16 mouse cellular contexts compared by ENCODE assay signal in the genomic region with DNA sequence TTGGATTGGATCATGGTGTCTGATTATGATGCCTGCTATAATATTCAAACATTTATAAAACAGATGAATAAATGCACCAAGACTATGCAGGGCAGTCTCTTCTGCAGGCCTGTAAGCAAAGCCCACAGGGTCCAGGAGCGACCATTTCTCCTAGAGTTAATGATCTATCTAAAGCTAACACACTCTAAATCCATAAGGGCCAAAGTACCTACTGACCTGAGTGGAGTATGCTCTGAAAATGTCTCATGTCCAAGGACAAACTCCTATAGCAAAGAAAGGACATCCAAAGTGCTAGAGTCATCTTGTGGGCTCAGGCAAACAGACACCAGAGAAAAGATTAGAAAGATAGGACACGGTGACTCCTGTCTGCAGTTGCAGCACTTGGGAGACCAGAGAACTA. TPM values are rescaled to one million over a fixed set of nuclear protein-coding genes. Genes with fewer than 3 reads are reported as not detected.
"Had no signal": no experiment of that assay in that cellular context is flagged by ENCODE, and none has a peak within 500 bp of the region (broad histone marks: within the 10 kb centered on the region; RNA-seq: fewer than 3 reads in every experiment).

No protein-coding gene starts in this region.

- H3K9ac ChIP-seq: kidney, embryonic 15.5 days; limb, embryonic 13.5 days; midbrain, embryonic 13.5 days; neural tube, embryonic 15.5 days had no signal

- H3K27ac ChIP-seq: kidney, embryonic 15.5 days; limb, embryonic 13.5 days; midbrain, embryonic 13.5 days; neural tube, embryonic 15.5 days had no signal

- H3K9me3 ChIP-seq: kidney, embryonic 15.5 days; limb, embryonic 13.5 days; midbrain, embryonic 13.5 days; neural tube, embryonic 15.5 days had no signal

- H3K36me3 ChIP-seq: kidney, embryonic 15.5 days; limb, embryonic 13.5 days; midbrain, embryonic 13.5 days; neural tube, embryonic 15.5 days had no signal

- H3K4me2 ChIP-seq: kidney, embryonic 15.5 days; limb, embryonic 13.5 days; midbrain, embryonic 13.5 days; neural tube, embryonic 15.5 days had no signal

- ATAC-seq: inflammation-experienced regulatory T-cells, adult 6 months; lung, postnatal 0 days; midbrain, embryonic 13.5 days had no signal

- H3K27me3 ChIP-seq: kidney, embryonic 15.5 days; limb, embryonic 13.5 days; midbrain, embryonic 13.5 days; neural tube, embryonic 15.5 days had no signal

- H3K4me3 ChIP-seq: kidney, embryonic 15.5 days; limb, embryonic 13.5 days; midbrain, embryonic 13.5 days; myocyte; neural tube, embryonic 15.5 days had no signal

- H3K4me1 ChIP-seq: kidney, embryonic 15.5 days; limb, embryonic 13.5 days; midbrain, embryonic 13.5 days; neural tube, embryonic 15.5 days had no signal

- DNase-seq: kidney, adult 2 months; kidney, postnatal 14 days; left cerebral cortex, postnatal 4 days; lung, adult 2 months; lung, postnatal 36 days; right cerebral cortex, adult 18-20 months; right cerebral cortex, postnatal 25 days; thymus, postnatal 36 days had no signal

RNA-seq across cellular contexts. Expression of gene 1300017J02Rik, which starts 10.4 kb away (rescaled TPM):
- polyA plus RNA-seq: inflammation-experienced regulatory T-cells, adult 6 months; large intestine, adult 2 months had no signal
